9 mouse cellular contexts compared by ENCODE assay signal in genomic region chr16:4963346-4963745, GRCm38 (mm10). TPM values are rescaled to one million over a fixed set of nuclear protein-coding genes. Genes with fewer than 3 reads are reported as not detected.
A peak's percentile ranks its signal among the peaks of the same experiment; 100 is the strongest.
DNase-seq lines count a peak whose midpoint lies in the region; ATAC-seq and TF ChIP-seq lines count a peak whose summit lies in the region.
"Had no signal": no experiment of that assay in that cellular context is flagged by ENCODE, and none has a peak within 500 bp of the region (broad histone marks: within the 10 kb centered on the region; RNA-seq: fewer than 3 reads in every experiment).

No protein-coding gene starts in this region.

- no peaks in the 10 kb centered on the region for H3K9me3 ChIP-seq in neural tube, embryonic 11.5 days (ENCODE audit: control insufficient read depth, low read length)
- no peaks in the 10 kb centered on the region for H3K9me3 ChIP-seq in limb, embryonic 13.5 days
- H3K9me3 ChIP-seq in stomach, embryonic 16.5 days (replicated peaks; ENCODE audit: control insufficient read depth, low read length): no peaks in the 10 kb centered on the region

- H3K36me3 ChIP-seq in neural tube, embryonic 11.5 days (ENCODE audit: control insufficient read depth, insufficient read depth, low read length): no peaks in the 10 kb centered on the region
- H3K36me3 ChIP-seq in limb, embryonic 13.5 days: peaks cover 18% of the 10 kb centered on the region
- no peaks in the 10 kb centered on the region for H3K36me3 ChIP-seq in stomach, embryonic 16.5 days (ENCODE audit: control insufficient read depth, insufficient read depth, low read length)

- no peak for DNase-seq in cerebellum, adult 2 months
- DNase-seq in cerebellum, adult 9-11 months: no peak
- DNase-seq in neural tube, embryonic 11.5 days (ENCODE audit: low spot score): no peak
- no peak for DNase-seq in neural tube, embryonic 10.5 days (ENCODE audit: extremely low spot score, low spot score)
- no peak for DNase-seq in adrenal gland, adult 2 months
- no peak for DNase-seq in spleen, postnatal 10 days (ENCODE audit: low spot score in 2 of 2)

- no peak for ATAC-seq in neural tube, embryonic 11.5 days (ENCODE audit: insufficient read depth, low FRiP score, low TSS enrichment)
- ATAC-seq in limb, embryonic 13.5 days (ENCODE audit: low FRiP score, low read depth): no peak
- ATAC-seq in stomach, embryonic 16.5 days (ENCODE audit: insufficient read depth, low FRiP score): no peak

- H3K4me2 ChIP-seq in neural tube, embryonic 11.5 days (ENCODE audit: low read depth): peak overlapping the region; percentile 57
- H3K4me2 ChIP-seq in limb, embryonic 13.5 days (replicated peaks): peak overlapping the region; percentile 79
- H3K4me2 ChIP-seq in stomach, embryonic 16.5 days (ENCODE audit: low read depth, low read length): peak overlapping the region; percentile 91

- H3K27ac ChIP-seq in cerebellum, adult 2 months (ENCODE audit: insufficient read depth, low read length): no peak overlapping the region
- H3K27ac ChIP-seq in neural tube, embryonic 11.5 days (ENCODE audit: low read depth, low read length): no peak overlapping the region
- no peak overlapping the region for H3K27ac ChIP-seq in limb, embryonic 13.5 days
- no peak overlapping the region for H3K27ac ChIP-seq in stomach, embryonic 16.5 days (ENCODE audit: low read length)

- H3K4me3 ChIP-seq in cerebellum, adult 2 months (replicated peaks; ENCODE audit: insufficient read depth, low read depth, low read length): peak overlapping the region; percentile 78
- H3K4me3 ChIP-seq in neural tube, embryonic 11.5 days (ENCODE audit: low read depth, low read length): peak overlapping the region; percentile 73
- peak overlapping the region; percentile 94 for H3K4me3 ChIP-seq in limb, embryonic 13.5 days
- H3K4me3 ChIP-seq in stomach, embryonic 16.5 days (replicated peaks; ENCODE audit: low read length): peak overlapping the region; percentile 90

- peaks cover 17% of the 10 kb centered on the region for H3K4me1 ChIP-seq in cerebellum, adult 2 months (ENCODE audit: control insufficient read depth, insufficient read depth, low read length)
- peaks cover 5% of the 10 kb centered on the region; the same call in 1 of the 2 replicates for H3K4me1 ChIP-seq in neural tube, embryonic 11.5 days (ENCODE audit: control insufficient read depth, insufficient read depth, low read length)
- H3K4me1 ChIP-seq in limb, embryonic 13.5 days: peaks cover 21% of the 10 kb centered on the region
- peaks cover 15% of the 10 kb centered on the region for H3K4me1 ChIP-seq in stomach, embryonic 16.5 days (ENCODE audit: control insufficient read depth, insufficient read depth, low read length)

- no peak for TF ChIP-seq CTCF in cerebellum, adult 2 months (IDR thresholded peaks at IDR 0.05; ENCODE audit: borderline replicate concordance, insufficient read depth, low read depth, low read length)

- no peak for TF ChIP-seq POLR2A in cerebellum, adult 2 months (IDR thresholded peaks at IDR 0.05; ENCODE audit: borderline replicate concordance, insufficient read depth, low read length)

- H3K27me3 ChIP-seq in cerebellum, adult 2 months (ENCODE audit: control insufficient read depth, insufficient read depth, low read length): no peaks in the 10 kb centered on the region
- no peaks in the 10 kb centered on the region for H3K27me3 ChIP-seq in neural tube, embryonic 11.5 days (ENCODE audit: control insufficient read depth, insufficient read depth, low read length)
- H3K27me3 ChIP-seq in limb, embryonic 13.5 days: no peaks in the 10 kb centered on the region
- H3K27me3 ChIP-seq in stomach, embryonic 16.5 days (ENCODE audit: control insufficient read depth, insufficient read depth, low read length): no peaks in the 10 kb centered on the region

- 33% methylated on average over 9 of the region's 9 CpGs for WGBS in cerebellum, adult 2 months
- WGBS in neural tube, embryonic 11.5 days: 50% methylated on average over 9 of the region's 9 CpGs
- WGBS in limb, embryonic 13.5 days: 36% methylated on average over 9 of the region's 9 CpGs
- WGBS in stomach, embryonic 16.5 days: 41% methylated on average over 9 of the region's 9 CpGs

- peak overlapping the region; percentile 66 for H3K9ac ChIP-seq in neural tube, embryonic 11.5 days (ENCODE audit: low read length)
- peak overlapping the region; percentile 89 for H3K9ac ChIP-seq in limb, embryonic 13.5 days
- H3K9ac ChIP-seq in stomach, embryonic 16.5 days (ENCODE audit: low read length): peak overlapping the region; percentile 93

RNA-seq across cellular contexts. Expression of gene Anks3, which starts 0.7 kb away (rescaled TPM):
- 104 and 112 TPM in 2 replicates for polyA plus RNA-seq in cerebellum, adult 2 months (2012; rRNA removed)
- polyA plus RNA-seq in neural tube, embryonic 11.5 days (2014; fragmentation: Nextera tagmentation; extraction: Ambion mirVana): 42.4 and 44.9 TPM in 2 replicates
- 76.2 and 76.4 TPM in 2 replicates for polyA plus RNA-seq in limb, embryonic 13.5 days (2015; fragmentation: Nextera tagmentation; extraction: Ambion mirVana)
- 48.6 and 54.3 TPM in 2 replicates for polyA plus RNA-seq in stomach, embryonic 16.5 days (2015; fragmentation: Nextera tagmentation; extraction: Ambion mirVana)
- 10 to 100 TPM; 30.8 to 33.9 TPM for total RNA-seq in adrenal gland, adult 2 months (2021)
- polyA plus RNA-seq in adrenal gland, adult 2 months (2012; rRNA removed): 39.2 and 45.3 TPM in 2 replicates

RNA-seq across cellular contexts. Expression of gene Nudt16l1, which starts 24.8 kb away (rescaled TPM):
- polyA plus RNA-seq in cerebellum, adult 2 months (2012; rRNA removed): 102 and 104 TPM in 2 replicates
- 140 and 141 TPM in 2 replicates for polyA plus RNA-seq in neural tube, embryonic 11.5 days (2014; fragmentation: Nextera tagmentation; extraction: Ambion mirVana)
- polyA plus RNA-seq in limb, embryonic 13.5 days (2015; fragmentation: Nextera tagmentation; extraction: Ambion mirVana): 178 and 182 TPM in 2 replicates
- polyA plus RNA-seq in stomach, embryonic 16.5 days (2015; fragmentation: Nextera tagmentation; extraction: Ambion mirVana): 125 and 136 TPM in 2 replicates
- total RNA-seq in adrenal gland, adult 2 months (2021): 10 to 100 TPM; 50.6 to 67.6 TPM
- polyA plus RNA-seq in adrenal gland, adult 2 months (2012; rRNA removed): 125 and 130 TPM in 2 replicates

RNA-seq across cellular contexts. Expression of gene Sept12, which starts 34.3 kb away (rescaled TPM):
- polyA plus RNA-seq in cerebellum, adult 2 months (2012; rRNA removed): not detected in 2 replicates
- not detected in 2 replicates for polyA plus RNA-seq in neural tube, embryonic 11.5 days (2014; fragmentation: Nextera tagmentation; extraction: Ambion mirVana)
- not detected in 2 replicates for polyA plus RNA-seq in limb, embryonic 13.5 days (2015; fragmentation: Nextera tagmentation; extraction: Ambion mirVana)
- not detected in 2 replicates for polyA plus RNA-seq in stomach, embryonic 16.5 days (2015; fragmentation: Nextera tagmentation; extraction: Ambion mirVana)
- total RNA-seq in adrenal gland, adult 2 months (2021): not detected
- polyA plus RNA-seq in adrenal gland, adult 2 months (2012; rRNA removed): not detected in 2 replicates
- total RNA-seq: hematopoietic stem cell, adult 5-6 weeks had no signal

RNA-seq across cellular contexts. Expression of gene Smim22, which starts 43.7 kb away (rescaled TPM):
- 1.00 and 2.5 TPM in 2 replicates for polyA plus RNA-seq in cerebellum, adult 2 months (2012; rRNA removed)
- polyA plus RNA-seq in neural tube, embryonic 11.5 days (2014; fragmentation: Nextera tagmentation; extraction: Ambion mirVana): 1.4 TPM in 1 of 2 replicates, not detected in the other
- 4.1 and 4.8 TPM in 2 replicates for polyA plus RNA-seq in limb, embryonic 13.5 days (2015; fragmentation: Nextera tagmentation; extraction: Ambion mirVana)
- polyA plus RNA-seq in stomach, embryonic 16.5 days (2015; fragmentation: Nextera tagmentation; extraction: Ambion mirVana): 57.6 and 68.8 TPM in 2 replicates
- not detected for total RNA-seq in adrenal gland, adult 2 months (2021)
- 0.38 TPM in 1 of 2 replicates, not detected in the other for polyA plus RNA-seq in adrenal gland, adult 2 months (2012; rRNA removed)
- total RNA-seq: hematopoietic stem cell, adult 5-6 weeks had no signal

RNA-seq across cellular contexts. Expression of gene Rogdi, which starts 50.0 kb away (rescaled TPM):
- 274 and 294 TPM in 2 replicates for polyA plus RNA-seq in cerebellum, adult 2 months (2012; rRNA removed)
- 83.0 and 88.0 TPM in 2 replicates for polyA plus RNA-seq in neural tube, embryonic 11.5 days (2014; fragmentation: Nextera tagmentation; extraction: Ambion mirVana)
- polyA plus RNA-seq in limb, embryonic 13.5 days (2015; fragmentation: Nextera tagmentation; extraction: Ambion mirVana): 63.6 and 67.4 TPM in 2 replicates
- 50.6 and 51.9 TPM in 2 replicates for polyA plus RNA-seq in stomach, embryonic 16.5 days (2015; fragmentation: Nextera tagmentation; extraction: Ambion mirVana)
- total RNA-seq in adrenal gland, adult 2 months (2021): 10 to 100 TPM; 16.9 to 28.1 TPM
- polyA plus RNA-seq in adrenal gland, adult 2 months (2012; rRNA removed): 83.9 and 99.3 TPM in 2 replicates
